Mouse (Mus musculus): ENCODE measurements around the gene Lrrc23.

GRCm38 (mm10) chr6:124746296-124746605 lies 33.3 kb downstream of the Lrrc23 start:
- TF ChIP-seq CTCF (IDR thresholded peaks at IDR 0.05; ENCODE audit: low read depth, low read length) (no peak), POLR2A (IDR thresholded peaks at IDR 0.05; ENCODE audit: borderline replicate concordance, low read depth, low read length) (no peak)
